Mouse (Mus musculus) ES-E14 (cell line): ENCODE data around the gene Rab38.

ENCODE experiments used
- HCFC1 ChIP-seq: IDR thresholded peaks from 2 replicates; pipeline ENCODE4 v1.6.1; 2012; ENCODE audit warnings: low read length, inconsistent platforms, borderline replicate concordance; ENCODE audit not compliant: insufficient read depth
- MAFK ChIP-seq: IDR thresholded peaks from 2 replicates; pipeline ENCODE4 v1.6.1; 2014; ENCODE audit warnings: mild to moderate bottlenecking, low read depth, low read length, inconsistent platforms; ENCODE audit not compliant: insufficient read depth
- ZC3H11A ChIP-seq: IDR thresholded peaks from 2 replicates; pipeline ENCODE4 v1.6.1; 2012; ENCODE audit warnings: low read depth, mild to moderate bottlenecking, inconsistent platforms, low read length, borderline replicate concordance
- ZNF384 ChIP-seq: IDR thresholded peaks from 2 replicates; pipeline ENCODE4 v1.6.1; 2012; ENCODE audit warnings: low read depth, low read length, inconsistent platforms

DNA sequence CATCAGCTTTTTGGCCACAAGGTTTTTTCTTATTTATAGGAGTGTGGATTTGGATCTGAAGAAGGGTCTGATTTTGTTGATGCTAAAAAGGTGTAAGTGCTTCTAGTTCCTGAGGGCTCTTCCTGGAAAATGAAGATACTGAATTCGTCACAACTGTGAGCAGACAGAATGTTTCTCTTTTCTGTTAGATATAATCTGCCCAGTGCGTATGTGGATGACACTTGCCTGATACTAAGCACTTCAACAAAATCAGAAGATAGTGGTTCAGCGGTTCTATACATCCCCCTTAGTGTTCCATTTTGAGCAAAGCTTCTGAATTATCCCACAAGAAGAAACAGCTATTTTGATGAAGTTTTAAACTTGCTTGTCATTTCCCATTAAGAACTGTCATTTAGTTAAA is 2.6 kb upstream of the Rab38 start:
- no peak for TF ChIP-seq MAFK
- no peak for TF ChIP-seq HCFC1
- no peak for TF ChIP-seq ZC3H11A
- TF ChIP-seq ZNF384: no peak
